Mouse (Mus musculus) MEL (cell line): ENCODE data around the gene Nefh. TPM values are rescaled to one million over a fixed set of nuclear protein-coding genes. Genes with fewer than 3 reads are reported as not detected.

Source experiments
- CHD2 ChIP-seq: IDR thresholded peaks from 2 replicates; pipeline ENCODE4 v1.6.1; 2011; ENCODE audit warnings: low read length, improper control_type of control experiment
- CTCF ChIP-seq, 3 experiments: IDR thresholded peaks in 2 of 3; conservative IDR thresholded peaks in 1 of 3; 2 replicates each; pipeline ENCODE4 v1.5.1; 2011 to 2012; ENCODE audit warnings: low read length in 3 of 3, low read depth in 2 of 3, mild to moderate bottlenecking in 2 of 3, improper control_type of control experiment in 1 of 3, inconsistent platforms in 1 of 3, mixed read lengths in 1 of 3, moderate library complexity in 1 of 3; ENCODE audit not compliant: control insufficient read depth in 1 of 3, insufficient read depth in 1 of 3, poor library complexity in 1 of 3, severe bottlenecking in 1 of 3
- ELF1 ChIP-seq: IDR thresholded peaks from 2 replicates; pipeline ENCODE4 v1.6.1; 2014; ENCODE audit warnings: low read depth, mild to moderate bottlenecking, inconsistent platforms, low read length, improper control_type of control experiment, moderate library complexity
- GATA1 ChIP-seq: IDR thresholded peaks from 2 replicates; pipeline ENCODE4 v1.6.1; 2011; ENCODE audit warnings: low read depth, low read length, improper control_type of control experiment
- HCFC1 ChIP-seq: IDR thresholded peaks from 2 replicates; pipeline ENCODE4 v1.6.1; 2012; ENCODE audit warnings: low read depth, mild to moderate bottlenecking, inconsistent platforms, low read length, improper control_type of control experiment, moderate library complexity
- JUND ChIP-seq: IDR thresholded peaks from 2 replicates; pipeline ENCODE4 v1.6.1; 2011; ENCODE audit warnings: low read depth, mild to moderate bottlenecking, improper control_type of control experiment, low read length
- KAT2A ChIP-seq: conservative IDR thresholded peaks from 2 replicates; pipeline ENCODE4 v1.6.1; 2012; ENCODE audit warnings: low read depth, low read length, improper control_type of control experiment, inconsistent platforms
- MAFK ChIP-seq: IDR thresholded peaks from 2 replicates; pipeline ENCODE4 v1.6.1; 2011; ENCODE audit warnings: low read depth, mild to moderate bottlenecking, low read length, improper control_type of control experiment, borderline replicate concordance
- MYB ChIP-seq: IDR thresholded peaks from 2 replicates; pipeline ENCODE4 v1.6.1; 2011; ENCODE audit warnings: mild to moderate bottlenecking, low read depth, low read length, improper control_type of control experiment
- MYC ChIP-seq: IDR thresholded peaks from 2 replicates; pipeline ENCODE4 v1.6.1; 2011; ENCODE audit warnings: low read depth, mild to moderate bottlenecking, low read length, improper control_type of control experiment, moderate library complexity
- NELFE ChIP-seq: IDR thresholded peaks from 2 replicates; pipeline ENCODE4 v1.6.1; 2011; ENCODE audit warnings: low read depth, low read length, improper control_type of control experiment
- POLR2A ChIP-seq, 2 experiments: IDR thresholded peaks; 2 replicates each; pipeline ENCODE4 v1.6.1; 2011 to 2012; ENCODE audit warnings: low read length in 2 of 2, mild to moderate bottlenecking in 2 of 2, control low read depth in 1 of 2, improper control_type of control experiment in 1 of 2, low read depth in 1 of 2, moderate library complexity in 1 of 2; ENCODE audit not compliant: control insufficient read depth in 1 of 2, insufficient read depth in 1 of 2, poor library complexity in 1 of 2
- RCOR1 ChIP-seq: IDR thresholded peaks from 2 replicates; pipeline ENCODE4 v1.6.1; 2012; ENCODE audit warnings: low read depth, mild to moderate bottlenecking, inconsistent platforms, low read length, improper control_type of control experiment
- SMC3 ChIP-seq: IDR thresholded peaks from 2 replicates; pipeline ENCODE4 v1.6.1; 2011; ENCODE audit warnings: low read depth, low read length, improper control_type of control experiment
- TAL1 ChIP-seq: IDR thresholded peaks from 2 replicates; pipeline ENCODE4 v1.6.1; 2012; ENCODE audit warnings: mild to moderate bottlenecking, inconsistent platforms, low read length, moderate library complexity, mixed read lengths
- TBP ChIP-seq: IDR thresholded peaks from 2 replicates; pipeline ENCODE4 v1.8.0; 2011; ENCODE audit warnings: low read depth, low read length, improper control_type of control experiment
- TCF12 ChIP-seq: IDR thresholded peaks from 2 replicates; pipeline ENCODE4 v1.6.1; 2014; ENCODE audit warnings: low read depth, mild to moderate bottlenecking, inconsistent platforms, low read length, improper control_type of control experiment, moderate library complexity
- USF1 ChIP-seq: IDR thresholded peaks from 2 replicates; pipeline ENCODE4 v1.6.1; 2014; ENCODE audit warnings: low read depth, mild to moderate bottlenecking, inconsistent platforms, low read length, improper control_type of control experiment, moderate library complexity
- USF2 ChIP-seq, 2 experiments: IDR thresholded peaks; 2 replicates each; pipeline ENCODE4 v1.6.1; 2011 to 2012; ENCODE audit warnings: improper control_type of control experiment in 2 of 2, low read length in 2 of 2, borderline replicate concordance in 1 of 2, inconsistent platforms in 1 of 2, low read depth in 1 of 2, mild to moderate bottlenecking in 1 of 2; ENCODE audit not compliant: insufficient read depth in 1 of 2
- ZC3H11A ChIP-seq: IDR thresholded peaks from 2 replicates; pipeline ENCODE4 v1.6.1; 2012; ENCODE audit warnings: low read depth, mild to moderate bottlenecking, inconsistent platforms, low read length, improper control_type of control experiment
- ZKSCAN1 ChIP-seq: IDR thresholded peaks from 2 replicates; pipeline ENCODE4 v1.6.1; 2012; ENCODE audit warnings: low read depth, mild to moderate bottlenecking, inconsistent platforms, low read length, improper control_type of control experiment, moderate library complexity
- ZMIZ1 ChIP-seq: IDR thresholded peaks from 2 replicates; pipeline ENCODE4 v1.6.1; 2012; ENCODE audit warnings: low read depth, mild to moderate bottlenecking, inconsistent platforms, low read length, improper control_type of control experiment, moderate library complexity
- polyA plus RNA-seq, 2 experiments: library from polyadenylated mRNA; stranded (reverse) in 1 of 2; unstranded in 1 of 2; fragments of >175 nt in 1 of 2; fragments of >200 nt in 1 of 2; gene quantifications; 2 replicates each; pipeline versions ENCODE4 v1.2.1 to v1.2.4; 2012; ENCODE audit warnings: low replicate concordance in 2 of 2, low read depth in 1 of 2; ENCODE audit not compliant: insufficient read length in 2 of 2, insufficient read depth in 1 of 2, missing spikeins in 1 of 2
- total RNA-seq: library from RNA; depleted of rRNA; stranded (reverse); fragments of 300-350 nt; gene quantifications from 2 replicates; pipeline ENCODE4 v1.2.3, GENCODE M21; 2012; rRNA removed

Gene Nefh
- total and polyA plus RNA-seq, 3 experiments = 0.03 TPM; not detected in 2

- TF ChIP-seq ELF1 = peak; percentile 99
- TF ChIP-seq ZMIZ1 = peak; percentile 94
- TF ChIP-seq JUND = 0 out of 2 replicates have a peak, but pooled peaks have one; percentile 13
- TF ChIP-seq MAFK = no peak
- peak; percentile 92 for TF ChIP-seq TBP
- TF ChIP-seq ZC3H11A = no peak
- 0 out of 2 replicates have a peak, but pooled peaks have one; percentile 46 for TF ChIP-seq RCOR1
- no peak for TF ChIP-seq USF2 (IDR thresholded peaks at IDR 0.05; ENCODE audit: borderline replicate concordance in 1 of 2, insufficient read depth in 1 of 2, low read depth in 1 of 2, low read length in 2 of 2)
- no peak for TF ChIP-seq GATA1
- TF ChIP-seq POLR2A (IDR thresholded peaks at IDR 0.05; ENCODE audit: control insufficient read depth in 1 of 2, insufficient read depth in 1 of 2, low read depth in 1 of 2, low read length in 2 of 2, poor library complexity in 1 of 2) = peak; percentile 94 to 99
- peak; percentile 97 for TF ChIP-seq NELFE
- no peak; the same call in 1 of the 2 replicates for TF ChIP-seq MYC
- TF ChIP-seq TCF12 = peak; percentile 70
- peak; percentile 17; the same call in 1 of the 2 replicates for TF ChIP-seq USF1
- no peak for TF ChIP-seq CTCF (IDR thresholded peaks at IDR 0.05 in 2 of 3, conservative IDR thresholded peaks at IDR 0.05 in 1 of 3; ENCODE audit: control insufficient read depth in 1 of 3, insufficient read depth in 1 of 3, low read depth in 2 of 3, low read length in 3 of 3, poor library complexity in 1 of 3, severe bottlenecking in 1 of 3)
- TF ChIP-seq KAT2A = peak; percentile 75
- no peak for TF ChIP-seq SMC3
- TF ChIP-seq MYB = no peak
- TF ChIP-seq HCFC1 = peak; percentile 94
- no peak for TF ChIP-seq CHD2
- TF ChIP-seq ZKSCAN1 = 0 out of 2 replicates have a peak, but pooled peaks have one; percentile 13
- TF ChIP-seq TAL1 = no peak
Observed at GRCm38 (mm10) chr11:4894848-4895816, 52.7 kb downstream of the Nefh start, which contains the start of gene Thoc5 (continued).

Other genes with a start within 250 kb of the Nefh start
- gene Uqcr10, start 243.7 kb downstream of the Nefh start, total RNA-seq = 1,416 and 1,438 TPM in 2 replicates
- 100 to 1,000 TPM in 1 of 2 experiments, not detected in 1; 598 TPM for gene Uqcr10, start 243.7 kb downstream of the Nefh start, polyA plus RNA-seq
- 39.3 and 40.1 TPM in 2 replicates for gene Zmat5, start 243.4 kb downstream of the Nefh start, total RNA-seq
- gene Zmat5, start 243.4 kb downstream of the Nefh start, polyA plus RNA-seq = 10 to 100 TPM in 1 of 2 experiments, not detected in 1; 36.9 TPM
- 0.23 TPM in 2 replicates for gene Cabp7, start 201.3 kb downstream of the Nefh start, total RNA-seq
- not detected for gene Cabp7, start 201.3 kb downstream of the Nefh start, polyA plus RNA-seq
- 70.3 and 73.6 TPM in 2 replicates for gene Nf2, start 98.5 kb downstream of the Nefh start, total RNA-seq
- 100 to 1,000 TPM in 1 of 2 experiments, 10 to 100 TPM in 1; 95.6 to 246 TPM for gene Nf2, start 98.5 kb downstream of the Nefh start, polyA plus RNA-seq
- gene Nipsnap1, start 74.1 kb downstream of the Nefh start, total RNA-seq = 13.7 and 14.9 TPM in 2 replicates
- gene Nipsnap1, start 74.1 kb downstream of the Nefh start, polyA plus RNA-seq = 10 to 100 TPM in 1 of 2 experiments, not detected in 1; 22.9 TPM
- 75.3 and 80.4 TPM in 2 replicates for gene Thoc5, start 52.7 kb downstream of the Nefh start, total RNA-seq
- 10 to 100 TPM; 69.1 to 72.0 TPM for gene Thoc5, start 52.7 kb downstream of the Nefh start, polyA plus RNA-seq
- 55.1 and 60.1 TPM in 2 replicates for gene Ap1b1, start 38.8 kb upstream of the Nefh start, total RNA-seq
- 10 to 100 TPM in 1 of 2 experiments, not detected in 1; 79.3 TPM for gene Ap1b1, start 38.8 kb upstream of the Nefh start, polyA plus RNA-seq
- 0.23 TPM in 1 of 2 replicates, not detected in the other for gene Rasl10a, start 110.1 kb upstream of the Nefh start, total RNA-seq
- 1 to 10 TPM in 1 of 2 experiments, not detected in 1; 1.3 TPM for gene Rasl10a, start 110.1 kb upstream of the Nefh start, polyA plus RNA-seq
- gene Gas2l1, start 117.3 kb upstream of the Nefh start, total RNA-seq = 41.1 and 43.9 TPM in 2 replicates
- 10 to 100 TPM in 1 of 2 experiments, not detected in 1; 89.0 TPM for gene Gas2l1, start 117.3 kb upstream of the Nefh start, polyA plus RNA-seq
- gene Rhbdd3, start 150.9 kb upstream of the Nefh start, total RNA-seq = 35.9 TPM in 2 replicates
- gene Rhbdd3, start 150.9 kb upstream of the Nefh start, polyA plus RNA-seq = 10 to 100 TPM in 1 of 2 experiments, not detected in 1; 55.7 TPM
- 435 and 452 TPM in 2 replicates for gene Ewsr1, start 151.2 kb upstream of the Nefh start, total RNA-seq
- gene Ewsr1, start 151.2 kb upstream of the Nefh start, polyA plus RNA-seq = 1,000 to 10,000 TPM in 1 of 2 experiments, 100 to 1,000 TPM in 1; 570 to 1,336 TPM
- gene Emid1, start 204.2 kb upstream of the Nefh start, total RNA-seq = 0.15 TPM in 1 of 2 replicates, not detected in the other
- under 1 TPM in 1 of 2 experiments, not detected in 1; 0.10 TPM for gene Emid1, start 204.2 kb upstream of the Nefh start, polyA plus RNA-seq